Mouse (Mus musculus): ENCODE measurements around the gene Cyp27b1.
A peak's percentile ranks its signal among the peaks of the same experiment; 100 is the strongest.
"Not testable (repeated sequence)": the region's sequence is repeated elsewhere in the genome, so short reads cannot be mapped to it uniquely, and the experiment has no call there.

The Cyp27b1 gene

DNA sequence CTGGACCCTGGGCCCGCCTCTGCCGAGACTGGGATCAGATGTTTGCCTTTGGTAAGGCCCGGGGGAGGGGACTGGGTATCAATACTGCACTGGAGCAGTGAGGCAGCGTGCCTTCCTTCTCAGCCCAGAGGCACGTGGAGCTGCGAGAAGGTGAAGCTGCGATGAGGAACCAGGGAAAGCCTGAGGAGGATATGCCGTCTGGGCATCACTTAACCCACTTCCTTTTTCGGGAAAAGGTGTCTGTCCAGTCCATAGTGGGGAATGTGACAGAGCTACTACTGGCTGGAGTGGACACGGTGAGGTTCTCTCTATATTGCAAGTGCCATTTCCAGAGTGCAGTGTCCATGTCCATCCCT lies 2.0 kb downstream of the Cyp27b1 start:
- no peak for DNase-seq

DNA sequence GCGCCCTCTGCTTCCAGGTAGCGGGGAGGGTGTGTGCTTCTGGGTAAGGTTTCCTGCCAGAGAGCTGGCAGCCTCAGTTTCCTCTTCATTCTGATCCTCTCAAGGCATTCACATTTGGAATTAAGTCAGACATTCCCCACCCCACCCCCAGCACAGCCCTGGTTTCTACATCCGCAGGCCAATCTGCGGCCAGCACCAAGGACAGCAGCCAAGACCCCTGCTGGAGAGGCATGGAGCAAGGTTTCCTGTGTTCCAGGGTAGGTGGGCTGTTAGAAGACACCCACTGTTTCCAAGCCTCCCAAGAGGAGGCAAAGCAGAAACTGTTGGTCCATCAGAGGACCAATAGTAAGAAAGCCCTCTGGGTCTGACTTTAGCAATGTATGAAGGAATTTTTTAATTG lies 6.6 kb downstream of the Cyp27b1 start:
- DNase-seq: no peak

DNA sequence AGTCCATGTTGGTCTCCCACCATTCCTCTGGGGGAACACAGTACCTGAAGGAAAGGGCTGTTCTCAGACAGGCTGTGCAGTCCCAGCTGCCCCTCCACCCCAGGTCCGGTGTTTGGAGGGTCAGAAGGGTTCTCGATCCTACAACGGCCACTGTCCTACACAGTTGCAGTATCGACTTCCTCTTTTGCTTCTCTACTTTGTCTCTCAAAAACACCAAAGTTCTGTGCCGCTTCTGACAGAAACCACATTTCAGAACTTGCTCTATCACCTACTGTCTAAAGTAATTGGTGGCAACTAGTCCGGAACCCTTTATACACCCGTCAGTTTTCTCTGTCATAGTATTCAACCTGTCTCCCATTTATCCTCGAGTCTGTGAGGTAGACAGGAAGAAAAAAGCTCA lies 7.4 kb downstream of the Cyp27b1 start:
- DNase-seq: no peak

DNA sequence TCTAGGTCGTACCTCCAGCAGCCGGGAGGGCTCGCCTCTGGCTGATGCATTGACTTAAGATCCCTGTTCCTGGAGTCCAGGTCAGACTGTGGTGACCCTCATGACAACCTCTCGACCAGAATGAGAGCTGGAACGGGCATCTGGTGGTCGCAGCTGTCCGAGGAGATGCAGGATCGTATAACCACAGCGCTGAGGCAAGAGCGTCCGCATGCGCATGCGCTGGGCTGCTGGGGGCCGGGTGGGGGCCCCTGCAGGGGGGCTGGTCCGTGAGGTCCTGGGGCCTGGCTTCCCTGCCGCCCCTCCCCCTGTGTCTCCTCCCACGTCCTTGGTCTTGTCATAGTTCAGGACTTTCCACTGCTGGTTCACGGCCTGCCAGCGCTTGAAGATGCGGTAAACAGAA lies 8.4 kb downstream of the Cyp27b1 start:
- no peak for DNase-seq

DNA sequence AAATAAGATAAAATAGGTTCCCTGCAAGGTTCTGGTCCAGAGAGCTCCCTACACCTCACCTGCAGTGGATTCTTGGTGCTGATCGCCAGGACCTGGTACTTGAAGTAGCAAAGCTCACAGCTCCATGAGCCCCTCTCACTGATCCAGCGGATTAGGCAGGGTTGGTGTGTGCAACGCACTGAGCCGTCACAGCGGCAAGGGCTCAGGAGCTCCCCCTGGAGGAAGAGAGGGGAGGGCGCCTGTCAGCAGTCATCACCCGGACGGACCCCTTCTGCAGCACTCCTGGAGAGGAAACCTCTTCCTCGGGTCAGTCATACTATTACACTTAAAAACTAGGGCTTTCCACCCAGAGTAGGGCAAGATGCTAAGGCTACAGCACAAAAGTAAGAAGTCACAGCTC lies 10.1 kb downstream of the Cyp27b1 start:
- DNase-seq: peak; percentile 75

- DNase-seq: no peak
These were observed 10.7 kb downstream of the Cyp27b1 start for GRCm38 (mm10) chr10:127058708-127059107.

DNA sequence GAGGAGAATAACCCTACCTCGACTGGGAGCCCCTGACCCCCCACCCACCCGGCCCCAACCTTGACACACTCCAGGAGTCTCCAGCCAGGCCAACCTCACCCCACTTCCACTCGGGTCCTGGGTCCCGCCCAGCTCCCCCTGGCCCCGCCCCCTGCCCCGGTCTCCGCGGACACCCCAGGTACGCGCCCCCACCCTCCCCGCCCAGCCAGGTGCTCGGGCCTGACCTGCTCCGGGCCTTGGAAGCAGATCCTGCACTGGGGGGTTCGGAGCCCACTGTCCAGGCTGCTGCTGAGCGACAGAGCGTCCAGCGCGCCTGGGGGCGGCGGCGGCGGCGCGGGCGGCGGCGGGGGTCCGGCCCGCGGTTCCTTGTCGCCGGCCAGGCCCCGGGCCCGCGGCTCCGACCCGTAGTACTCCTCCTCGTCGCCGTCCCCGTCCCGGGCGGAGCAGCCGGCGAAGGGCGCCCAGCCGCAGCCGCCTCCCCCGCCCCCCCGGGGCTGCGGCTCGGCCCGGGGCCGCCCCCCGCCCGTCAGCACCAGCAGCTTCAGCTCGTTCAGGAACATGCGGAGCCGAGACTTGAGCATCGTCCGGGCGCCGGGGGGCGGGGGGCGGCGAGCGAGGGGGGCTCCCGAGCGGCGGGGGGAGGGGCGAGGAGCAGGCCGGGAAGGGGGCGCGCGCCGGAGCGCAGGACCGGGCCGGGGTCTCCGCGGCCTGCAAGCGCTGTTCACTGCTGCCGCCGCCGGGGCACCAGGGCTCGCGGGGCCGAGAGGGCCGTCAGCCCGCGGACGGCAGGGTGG lies 11.3 kb downstream of the Cyp27b1 start:
- DNase-seq: no peak

DNA sequence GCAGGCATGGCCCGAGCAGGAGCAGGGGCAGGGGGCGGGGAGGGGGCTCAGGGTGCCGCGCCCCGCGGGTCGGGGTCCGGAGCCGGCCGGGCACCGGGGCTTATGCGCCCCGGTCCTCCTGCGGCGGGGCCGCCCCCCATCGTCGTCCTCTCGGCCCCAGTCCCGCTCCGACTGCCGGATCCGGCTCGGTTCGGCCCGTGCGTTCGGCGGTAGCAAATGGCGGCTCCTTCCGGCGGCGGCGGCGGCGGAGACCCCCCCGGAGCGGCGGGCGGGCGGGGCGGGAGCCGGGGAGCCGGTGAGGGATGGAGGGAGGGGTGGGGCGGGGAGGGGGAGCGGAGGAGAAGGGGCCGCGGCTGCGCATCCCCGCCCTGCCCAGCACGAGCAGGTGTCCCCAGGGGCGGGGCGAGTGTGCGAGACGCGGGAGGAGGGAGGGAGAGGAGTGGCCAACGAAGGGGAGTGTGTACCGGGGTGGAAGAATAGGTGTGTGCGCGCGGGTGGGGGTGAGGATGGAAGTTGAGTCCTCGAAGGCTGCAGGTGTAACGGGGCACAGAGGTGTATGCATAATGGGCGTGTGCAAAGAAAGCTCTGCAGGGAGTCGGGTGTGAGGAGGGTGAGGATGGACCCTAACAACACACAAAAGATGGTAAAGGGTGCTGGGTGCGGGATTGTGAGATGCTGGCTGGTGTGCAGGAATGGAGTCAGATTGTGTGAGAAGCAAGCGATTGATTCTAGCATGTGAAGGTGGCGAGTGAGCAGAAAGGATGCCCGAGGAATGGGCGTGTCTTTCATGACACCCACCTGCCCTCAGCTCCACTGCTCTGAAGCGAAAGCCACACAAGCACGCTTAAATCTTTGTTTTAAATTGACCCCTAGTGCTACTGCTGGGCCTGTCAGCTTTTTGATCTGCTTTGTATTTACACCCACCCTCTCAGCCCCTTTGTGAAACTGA lies 12.2 kb downstream of the Cyp27b1 start, which contains the start of gene March9:
Gene March9 (minus strand): TSS at position 217 of the 949 bp plus-strand sequence.
- DNase-seq: peak; percentile 88

GRCm38 (mm10) chr10:127061085-127061484 lies 13.0 kb downstream of the Cyp27b1 start:
- DNase-seq: no peak

DNA sequence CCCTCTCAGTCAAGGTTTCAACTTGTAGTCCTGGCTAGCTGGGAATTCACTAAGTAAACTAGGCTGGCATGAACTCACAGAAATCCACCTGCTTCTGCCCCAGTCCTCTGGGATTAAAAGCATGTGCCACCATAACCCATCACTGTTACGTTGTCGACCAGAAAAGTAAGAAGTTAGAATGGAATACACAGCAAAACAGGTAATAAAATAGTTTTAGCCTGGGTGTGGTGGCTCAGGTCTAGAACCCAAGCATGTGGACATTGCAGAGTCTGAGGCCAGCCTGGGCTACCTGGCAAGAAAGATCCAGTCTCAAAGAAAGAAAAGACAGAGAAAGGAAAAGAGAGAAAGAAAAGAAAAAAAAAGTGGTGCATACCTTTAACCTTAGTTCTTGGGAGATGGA lies 13.5 kb downstream of the Cyp27b1 start:
- no peak for DNase-seq

GRCm38 (mm10) chr10:127062101-127062500 lies 14.1 kb downstream of the Cyp27b1 start:
- DNase-seq: not testable (repeated sequence)

DNA sequence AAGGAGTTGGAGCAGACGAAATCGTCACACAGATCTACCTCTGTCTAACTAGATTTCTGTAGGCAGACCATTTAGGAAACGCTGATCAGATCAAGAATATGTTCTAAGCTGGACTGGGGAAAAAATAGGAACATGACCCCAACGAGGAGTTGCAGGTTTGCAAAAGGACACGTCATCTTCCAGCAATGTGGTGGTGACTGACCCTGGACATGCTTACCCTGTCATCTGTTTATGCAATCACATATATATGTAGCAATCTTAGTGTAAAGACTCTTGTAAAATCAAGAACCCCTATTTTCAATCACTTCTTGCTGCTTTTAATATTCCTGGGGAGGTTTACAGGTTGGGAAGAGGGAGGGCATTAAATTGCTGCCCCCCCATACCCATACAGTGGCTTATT lies 14.5 kb downstream of the Cyp27b1 start:
- DNase-seq: no peak

DNA sequence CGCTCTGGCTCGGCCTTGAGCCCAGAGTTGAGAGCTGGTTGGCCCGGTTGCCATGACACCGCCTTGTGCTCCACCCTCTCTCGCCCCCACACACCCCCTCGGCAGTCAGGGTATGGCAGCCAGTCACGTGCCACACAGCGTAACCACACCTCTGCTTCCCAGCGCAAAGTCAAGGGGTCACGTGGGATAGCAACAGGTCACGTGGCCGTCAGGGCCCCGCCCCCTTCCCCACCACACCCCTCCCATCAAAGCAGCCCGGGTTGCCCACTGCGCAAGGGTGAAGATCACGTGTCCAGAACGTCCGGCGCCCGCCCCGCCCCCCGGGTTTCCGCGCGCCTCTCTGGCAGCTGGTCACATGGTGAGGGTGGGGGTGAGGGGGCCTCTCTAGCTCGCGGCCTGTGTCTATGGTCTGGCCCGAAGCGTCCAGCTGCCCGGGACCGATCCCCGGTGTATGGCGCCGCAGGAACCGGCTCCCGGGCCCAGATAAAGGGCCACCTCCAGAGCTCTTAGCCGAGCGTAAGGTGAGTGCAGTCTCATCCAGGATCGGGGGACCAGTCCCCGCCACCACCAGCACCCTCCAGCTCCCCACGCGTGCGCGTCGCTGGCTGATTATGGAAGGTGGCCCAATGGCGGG lies 15.3 kb downstream of the Cyp27b1 start, which contains the start of gene Cdk4:
Gene Cdk4 (plus strand): TSS at position 296 of the 634 bp plus-strand sequence.
- peak; percentile 99 for DNase-seq

- no peak for DNase-seq
These were observed 16.1 kb downstream of the Cyp27b1 start for GRCm38 (mm10) chr10:127063913-127064870.

GRCm38 (mm10) chr10:127065981-127066380 lies 17.9 kb downstream of the Cyp27b1 start:
- DNase-seq: no peak

- no peak for DNase-seq
These were observed 18.5 kb downstream of the Cyp27b1 start for GRCm38 (mm10) chr10:127066519-127067018.

DNA sequence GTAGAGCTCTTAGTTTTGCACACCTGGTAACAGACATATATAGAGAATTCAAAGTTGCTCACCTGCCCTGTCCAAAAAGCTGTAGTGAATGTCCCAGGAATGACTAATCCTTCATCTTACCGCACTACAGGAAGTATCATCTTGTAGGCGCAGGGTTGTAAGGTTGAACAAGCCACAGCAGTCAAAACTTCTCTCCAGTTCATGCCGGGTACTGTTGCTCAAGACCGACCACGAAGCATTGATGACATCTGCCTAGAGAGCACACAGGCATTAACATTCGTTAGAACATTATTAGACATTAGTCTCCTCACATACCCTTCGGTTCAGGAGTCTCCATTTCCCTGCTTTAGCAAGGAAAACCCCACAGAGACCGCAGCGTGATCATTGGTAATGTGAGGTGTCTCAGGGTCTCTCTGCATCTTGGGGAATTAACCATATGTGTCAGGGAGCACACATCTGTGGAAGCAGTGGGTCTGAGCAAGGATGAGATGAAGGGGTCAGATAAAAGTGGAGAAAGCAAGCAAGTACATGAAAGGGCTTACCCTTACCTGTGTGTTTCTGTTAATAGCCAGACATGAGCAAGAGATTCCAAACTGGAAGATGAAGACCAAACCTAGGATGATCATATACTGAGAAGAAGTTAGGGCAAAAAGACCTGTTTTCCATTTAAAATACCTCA lies 20.4 kb downstream of the Cyp27b1 start:
- DNase-seq: no peak

- DNase-seq: no peak
These were observed 21.5 kb downstream of the Cyp27b1 start for GRCm38 (mm10) chr10:127069281-127070189.

- DNase-seq: peak; percentile 89
These were observed 22.4 kb downstream of the Cyp27b1 start, which contains the start of gene Tspan31 for GRCm38 (mm10) chr10:127070190-127071121. TSS of gene Tspan31 (minus strand) at chr10:127070264.

Measured in cerebellum, adult 11 months (tissue).